ENCODE assay signal across 34 mouse cellular contexts in genomic region chr1:174788617-174789016, GRCm38 (mm10).
"Had no signal": no experiment of that assay in that cellular context is flagged by ENCODE, and none has a peak within 500 bp of the region (broad histone marks: within the 10 kb centered on the region; RNA-seq: fewer than 3 reads in every experiment).

No protein-coding gene starts in this region.

- H3K27ac ChIP-seq: heart, embryonic 13.5 days; heart, embryonic 15.5 days; hindbrain, embryonic 10.5 days; hindbrain, embryonic 12.5 days; hindbrain, embryonic 13.5 days; hindbrain, embryonic 14.5 days; hindbrain, embryonic 15.5 days; hindbrain, postnatal 0 days; intestine, embryonic 15.5 days; kidney, embryonic 15.5 days; kidney, postnatal 0 days; layer of hippocampus, adult 2 months; left cerebral cortex, adult 2 months had no signal

- H3K36me3 ChIP-seq: heart, embryonic 12.5 days; heart, embryonic 13.5 days; heart, embryonic 15.5 days; hindbrain, embryonic 12.5 days; intestine, embryonic 15.5 days; kidney, embryonic 15.5 days had no signal

- H3K4me1 ChIP-seq: heart, embryonic 12.5 days; heart, embryonic 13.5 days; heart, embryonic 15.5 days; hindbrain, embryonic 12.5 days; hindbrain, embryonic 13.5 days; hindbrain, embryonic 15.5 days; intestine, embryonic 15.5 days; kidney, embryonic 15.5 days had no signal

- H3K9me3 ChIP-seq: heart, embryonic 12.5 days; heart, embryonic 13.5 days; heart, embryonic 15.5 days; hindbrain, embryonic 10.5 days; hindbrain, embryonic 12.5 days; hindbrain, embryonic 13.5 days; hindbrain, embryonic 15.5 days; intestine, embryonic 15.5 days; kidney, embryonic 15.5 days had no signal

- DNase-seq: heart, postnatal 10 days; heart, postnatal 14 days; heart, postnatal 36 days; heart, postnatal 4 days; kidney, adult 11 months; kidney, adult 18-20 months; kidney, adult 2 months; kidney, adult 8-10 months; kidney, adult 9 months; kidney, postnatal 10 days; kidney, postnatal 14 days; kidney, postnatal 25 days; kidney, postnatal 36 days; kidney, postnatal 4 days; layer of hippocampus, adult 9-11 months; layer of hippocampus, postnatal 36 days had no signal

- H3K4me2 ChIP-seq: heart, embryonic 12.5 days; heart, embryonic 13.5 days; heart, embryonic 15.5 days; hindbrain, embryonic 12.5 days; hindbrain, embryonic 13.5 days; hindbrain, embryonic 14.5 days; hindbrain, embryonic 15.5 days; intestine, embryonic 15.5 days; kidney, embryonic 15.5 days had no signal

- H3K27me3 ChIP-seq: heart, embryonic 12.5 days; heart, embryonic 13.5 days; heart, embryonic 15.5 days; hindbrain, embryonic 12.5 days; hindbrain, embryonic 13.5 days; hindbrain, embryonic 15.5 days; intestine, embryonic 15.5 days; kidney, embryonic 15.5 days had no signal

- H3K9ac ChIP-seq: heart, embryonic 12.5 days; heart, embryonic 13.5 days; heart, embryonic 15.5 days; hindbrain, embryonic 12.5 days; hindbrain, embryonic 13.5 days; hindbrain, embryonic 14.5 days; hindbrain, embryonic 15.5 days; intestine, embryonic 15.5 days; kidney, embryonic 15.5 days had no signal

- H3K4me3 ChIP-seq: heart, embryonic 12.5 days; heart, embryonic 13.5 days; heart, embryonic 15.5 days; hindbrain, embryonic 10.5 days; hindbrain, embryonic 12.5 days; hindbrain, embryonic 13.5 days; hindbrain, embryonic 15.5 days; intestine, embryonic 15.5 days; kidney, embryonic 15.5 days; layer of hippocampus, adult 2 months; left cerebral cortex, adult 2 months had no signal

- ATAC-seq: hindbrain, embryonic 16.5 days; hindbrain, postnatal 0 days; inflammation-experienced regulatory T-cells, adult 6 months; intestine, embryonic 15.5 days; intestine, embryonic 16.5 days; intestine, postnatal 0 days had no signal
